Mouse (Mus musculus) lung, postnatal 14 days (tissue): Measurements from ENCODE around the gene Nudt3.

Experiments
- DNase-seq: peaks from one replicate; pipeline ENCODE4 v3.0.0; 2021

Nudt3 gene

DNA sequence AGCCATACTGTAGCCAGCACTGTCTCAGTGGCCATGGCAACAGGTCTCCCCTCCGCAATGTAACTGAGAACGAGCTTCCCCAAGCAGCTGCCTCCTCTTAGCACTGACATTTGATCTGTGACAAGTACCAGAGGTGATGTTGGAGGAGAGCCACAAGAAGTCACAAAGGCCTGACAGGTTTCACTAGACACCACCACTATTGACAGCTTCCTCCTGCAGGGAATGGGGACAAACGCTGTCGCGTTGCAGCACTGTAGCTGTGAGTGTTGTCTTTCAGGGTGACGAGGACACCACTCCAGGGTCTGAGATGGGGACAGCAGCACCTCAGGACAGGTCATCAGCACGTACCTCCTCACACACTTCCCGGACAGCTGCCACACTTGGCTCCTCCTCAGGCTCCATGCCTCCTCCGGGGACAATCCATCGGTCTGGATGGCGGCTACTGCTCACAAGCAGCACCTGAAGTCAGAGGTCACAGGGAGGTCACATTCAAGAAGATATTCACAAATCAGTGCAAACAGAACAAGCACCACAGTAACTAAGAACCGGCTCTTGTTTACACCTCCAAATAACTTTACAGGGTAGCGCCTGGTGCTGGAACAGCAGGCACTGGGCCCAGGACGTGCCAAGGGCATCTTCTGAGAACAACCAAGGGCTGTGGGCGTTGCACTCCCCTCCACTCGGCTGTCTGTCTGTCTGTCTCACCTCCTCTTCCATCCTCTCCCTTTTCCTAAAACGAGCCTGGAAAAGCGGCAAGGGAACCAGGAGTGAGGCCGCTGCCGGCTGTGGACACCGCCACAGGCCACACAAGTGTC, 26.7 kb downstream of the Nudt3 start:
- DNase-seq, result no peak

GRCm38 (mm10) chr17:27595659-27596375, 27.5 kb downstream of the Nudt3 start:
- DNase-seq, result no peak

DNA sequence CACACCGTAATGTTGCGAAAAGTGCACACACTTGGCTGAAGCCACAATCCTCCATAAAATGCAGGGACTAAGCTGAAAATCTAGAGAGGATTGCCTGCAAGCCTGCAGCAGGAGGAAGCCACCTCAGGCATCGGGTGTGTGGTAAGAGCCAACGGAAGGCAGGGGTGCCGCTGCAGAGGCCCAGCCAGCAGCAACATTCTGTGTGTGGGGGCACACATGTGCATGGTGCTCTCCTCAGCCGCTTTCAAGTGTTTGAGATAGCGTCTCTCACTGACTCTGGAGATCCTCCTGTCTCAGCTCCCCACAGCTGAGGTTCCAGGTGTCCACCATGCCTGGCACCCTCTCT, 30.8 kb downstream of the Nudt3 start:
- no peak for DNase-seq

- DNase-seq, result no peak
Observed at GRCm38 (mm10) chr17:27591826-27592564, 31.3 kb downstream of the Nudt3 start.

DNA sequence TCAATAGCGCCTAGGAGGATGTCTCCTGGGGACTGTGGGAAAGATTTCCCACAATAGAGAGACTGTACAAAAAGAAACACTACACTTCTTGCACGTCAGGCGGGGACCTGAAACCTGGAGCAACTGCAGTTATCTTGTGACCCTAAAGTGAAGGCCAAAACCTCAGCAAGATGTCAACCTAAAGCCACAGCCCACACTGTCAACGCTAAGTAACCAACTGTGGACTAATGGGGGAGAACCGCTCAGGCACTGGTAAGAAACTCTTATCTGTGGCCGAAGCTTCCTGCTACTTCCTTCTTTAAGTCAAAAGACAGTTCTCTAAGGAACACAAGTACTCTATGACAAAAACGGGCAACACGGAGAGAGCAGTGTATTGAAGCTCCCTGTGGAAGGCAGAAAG, 35.1 kb downstream of the Nudt3 start:
- no peak for DNase-seq

- DNase-seq, result no peak
Observed at GRCm38 (mm10) chr17:27587252-27587651, 36.0 kb downstream of the Nudt3 start.

DNA sequence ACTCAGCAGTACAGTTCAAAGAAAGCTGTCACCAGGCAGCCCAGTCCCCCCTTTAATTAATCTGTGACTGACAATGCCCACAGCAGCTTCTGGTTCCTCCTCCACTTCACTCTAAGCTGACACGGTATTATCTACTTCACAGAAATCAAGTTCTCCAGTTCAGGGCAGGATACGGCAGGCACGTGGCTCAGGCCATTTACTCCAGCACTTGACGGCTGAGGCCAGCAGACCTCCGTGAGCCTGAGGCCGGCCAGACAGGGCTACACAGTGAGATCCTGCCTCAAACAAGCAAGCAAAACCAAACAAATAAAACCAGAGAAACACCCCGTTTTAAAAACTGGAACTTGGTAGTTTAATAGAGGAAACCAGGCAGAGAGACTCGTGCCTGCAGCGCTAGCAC, 36.6 kb downstream of the Nudt3 start:
- DNase-seq, result no peak

DNA sequence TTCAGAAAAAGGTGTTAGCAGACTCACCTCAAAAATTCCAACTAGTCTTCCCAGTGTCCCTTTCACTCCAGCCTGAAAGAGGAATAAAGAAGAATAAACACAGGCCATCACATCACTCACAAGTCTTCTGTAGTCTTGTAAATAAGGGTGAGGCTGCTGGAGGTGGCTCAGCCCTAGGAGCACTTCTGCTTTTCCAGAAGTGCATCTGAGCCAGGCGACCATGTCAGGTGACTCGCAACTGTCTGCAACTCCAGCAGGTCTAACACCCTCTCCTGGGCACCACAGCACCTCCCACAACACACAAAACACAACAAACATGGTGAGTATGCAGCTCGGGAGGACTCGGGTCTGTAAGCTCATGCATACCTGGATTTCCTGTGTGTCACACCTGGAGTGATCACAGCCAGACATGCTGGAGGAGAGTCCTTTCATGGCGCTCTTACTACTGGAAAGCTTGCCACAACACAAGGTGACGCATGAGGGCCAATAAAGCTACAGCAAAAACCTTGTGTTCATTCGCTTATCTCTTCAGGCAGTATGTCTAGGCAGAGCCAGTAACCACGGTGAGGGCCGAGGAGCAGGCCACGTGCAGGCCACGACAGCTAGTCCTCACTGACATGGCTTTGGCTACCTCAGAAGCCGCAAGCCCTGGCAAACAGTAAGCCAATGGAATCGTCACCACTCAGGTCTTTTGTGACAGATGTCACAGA, 40.0 kb downstream of the Nudt3 start:
- no peak for DNase-seq

DNA sequence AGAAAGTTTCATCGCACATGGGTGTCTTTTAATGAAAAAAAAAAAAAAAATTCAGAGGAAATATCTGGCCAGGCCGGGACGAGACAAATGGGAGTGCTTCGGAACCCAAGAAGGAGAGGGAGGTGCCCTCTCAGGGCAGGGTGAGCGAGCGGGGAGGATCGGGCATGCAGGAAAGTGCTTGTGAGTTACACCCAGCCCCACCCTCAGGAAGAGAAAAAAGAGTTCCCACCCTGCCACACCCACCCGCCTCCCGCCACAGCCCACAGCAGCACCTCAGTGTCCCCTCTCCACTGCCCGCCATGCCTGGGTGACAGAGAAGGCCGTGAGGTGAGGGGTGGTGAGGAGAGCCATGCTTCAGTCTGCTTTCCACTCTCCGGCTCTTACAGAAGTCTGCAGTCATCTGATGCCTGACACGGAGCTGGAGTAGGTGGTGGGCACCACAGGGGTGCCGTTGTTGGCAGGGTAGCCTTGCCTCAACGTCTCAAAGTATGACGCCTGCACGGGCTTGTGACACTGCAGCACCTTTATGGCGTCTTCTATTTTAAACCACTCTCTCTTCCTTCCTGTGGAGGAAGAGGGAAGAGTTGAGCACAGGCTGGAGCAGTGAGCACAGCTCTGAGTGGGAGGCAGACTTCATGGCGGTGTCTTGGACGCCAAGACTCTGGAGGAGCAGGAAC, 42.8 kb downstream of the Nudt3 start:
- DNase-seq, result no peak

GRCm38 (mm10) chr17:27579816-27580215, 43.5 kb downstream of the Nudt3 start:
- no peak for DNase-seq

GRCm38 (mm10) chr17:27578487-27578886, 44.8 kb downstream of the Nudt3 start:
- no peak for DNase-seq

GRCm38 (mm10) chr17:27577468-27577867, 45.8 kb downstream of the Nudt3 start:
- no peak for DNase-seq

DNA sequence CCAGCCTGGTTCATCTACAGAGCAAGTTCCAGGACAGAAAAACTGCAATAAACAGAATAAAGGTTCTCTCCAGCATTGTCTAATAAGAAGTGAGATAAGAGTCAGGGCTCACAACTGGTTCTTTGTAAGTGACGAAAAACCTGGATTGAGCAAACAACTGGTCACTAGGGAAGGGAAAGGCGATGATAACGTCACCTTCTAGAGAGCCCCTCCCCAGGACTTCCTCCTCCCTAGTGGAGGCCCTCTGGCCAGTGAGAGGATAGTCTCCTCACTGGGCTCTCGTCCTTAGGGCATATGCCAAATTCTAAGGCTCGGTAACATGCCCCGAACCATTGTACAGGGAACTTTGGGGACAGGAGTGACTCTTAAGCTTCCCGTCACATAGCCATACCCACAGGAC, 47.2 kb downstream of the Nudt3 start:
- no peak for DNase-seq

DNA sequence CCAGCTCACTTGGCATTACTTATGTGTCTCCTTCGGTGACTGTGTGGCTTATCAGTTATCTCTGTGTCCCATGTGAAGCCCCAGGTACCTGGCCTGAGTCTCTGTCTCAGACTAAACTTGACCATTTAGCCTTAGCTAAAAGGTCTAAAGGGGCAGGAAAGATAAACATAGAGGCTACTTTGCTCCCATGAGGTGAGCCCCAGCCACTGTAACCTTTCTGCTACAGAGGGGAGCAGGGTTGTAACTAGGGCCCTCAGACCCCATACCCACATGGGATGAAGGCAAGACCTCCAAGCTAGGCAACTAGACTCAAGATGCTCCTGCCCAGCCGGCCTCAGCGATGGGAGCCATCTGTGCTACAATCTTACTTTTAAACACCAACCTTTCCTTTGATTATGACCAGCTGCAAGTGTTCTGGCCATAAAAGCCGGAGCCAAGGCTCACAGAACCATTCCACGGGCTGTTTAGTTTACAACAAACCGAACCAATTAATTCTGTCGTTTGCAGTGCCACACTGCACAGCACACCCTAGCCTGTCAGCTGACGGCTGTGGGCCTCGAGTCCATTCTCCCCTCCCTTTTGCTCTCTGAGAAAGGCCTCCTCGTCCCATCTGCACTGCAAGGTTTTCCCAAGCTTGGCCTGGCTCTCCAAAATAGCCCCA, 48.0 kb downstream of the Nudt3 start:
- no peak for DNase-seq

DNA sequence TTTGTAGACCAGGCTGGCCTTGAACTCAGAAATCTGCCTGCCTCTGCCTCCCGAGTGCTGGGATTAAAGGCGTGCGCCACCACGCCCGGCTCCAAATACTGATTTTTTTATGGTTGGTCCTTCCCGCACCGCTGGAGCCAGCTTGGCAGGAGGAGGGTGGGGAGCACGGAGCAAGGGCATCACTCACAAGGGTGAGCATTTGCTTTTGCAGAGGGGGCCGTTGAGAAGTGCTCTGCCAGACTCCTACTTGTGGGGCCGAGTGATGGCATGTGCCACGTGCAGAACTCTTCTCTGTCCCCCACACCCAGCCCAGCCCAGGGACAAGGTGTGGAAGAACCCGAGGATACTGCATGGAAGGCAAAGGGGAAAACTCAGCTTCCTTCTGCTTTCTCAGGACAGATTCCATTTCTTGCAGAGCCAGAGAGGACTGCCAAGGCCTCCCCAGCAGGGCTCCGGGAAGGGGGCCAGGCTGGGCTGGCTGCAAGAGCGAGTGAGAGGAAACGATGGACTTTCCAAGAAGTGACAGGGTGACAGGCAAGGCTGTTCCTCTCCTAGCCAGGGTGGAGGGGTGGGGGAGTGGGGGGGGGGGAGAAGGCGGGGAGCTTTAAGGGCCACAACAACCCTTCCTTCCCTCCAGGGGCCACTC, 48.7 kb downstream of the Nudt3 start:
- peak; percentile 75 for DNase-seq

DNA sequence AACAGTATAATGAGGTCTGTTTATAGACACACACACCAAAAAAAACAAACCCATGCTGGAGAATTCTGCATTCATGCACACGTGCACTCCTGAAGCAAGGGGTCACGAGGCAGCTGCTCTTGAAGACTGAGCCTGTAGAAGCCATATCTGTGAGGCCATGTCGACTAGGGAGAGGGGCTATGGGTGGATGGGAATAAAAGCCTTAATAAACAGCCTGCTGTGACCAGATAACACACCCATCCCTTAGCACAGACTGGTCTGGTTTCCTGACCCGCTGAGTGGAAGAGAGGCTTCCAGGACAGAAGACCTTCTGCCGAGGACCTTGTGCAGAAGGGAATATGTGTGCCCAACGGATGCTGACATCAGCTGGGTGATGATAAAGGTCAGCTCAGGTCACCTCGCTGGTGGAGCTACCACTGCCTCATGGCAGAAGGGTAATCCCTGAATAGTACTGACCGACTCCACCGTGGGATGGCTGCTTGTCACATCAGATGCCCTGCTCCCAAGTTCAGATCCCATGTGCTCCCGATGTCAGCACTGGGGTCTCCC, 49.4 kb downstream of the Nudt3 start:
- no peak for DNase-seq

DNA sequence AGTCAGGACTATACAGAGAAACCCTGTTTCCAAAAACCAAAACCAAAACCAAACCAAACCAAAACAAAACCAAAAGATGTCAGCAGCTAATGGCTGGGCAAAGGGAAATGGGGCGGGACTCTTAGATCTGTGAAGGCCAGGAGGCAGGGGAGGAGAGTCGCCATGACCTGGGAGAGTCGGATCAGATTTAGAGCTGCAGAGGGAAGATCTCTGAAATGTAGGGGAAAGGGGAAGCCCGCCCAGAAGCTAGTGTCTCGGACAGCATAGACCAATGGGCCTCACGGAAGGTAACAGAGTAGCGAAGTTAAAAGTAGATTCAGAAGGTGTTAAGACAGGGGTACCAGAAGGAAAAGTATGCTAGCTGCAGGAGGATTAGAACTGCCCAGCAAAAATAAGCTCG, 52.0 kb downstream of the Nudt3 start:
- DNase-seq, result no peak

- DNase-seq, result no peak
Observed at GRCm38 (mm10) chr17:27568228-27568627, 55.1 kb downstream of the Nudt3 start.

DNA sequence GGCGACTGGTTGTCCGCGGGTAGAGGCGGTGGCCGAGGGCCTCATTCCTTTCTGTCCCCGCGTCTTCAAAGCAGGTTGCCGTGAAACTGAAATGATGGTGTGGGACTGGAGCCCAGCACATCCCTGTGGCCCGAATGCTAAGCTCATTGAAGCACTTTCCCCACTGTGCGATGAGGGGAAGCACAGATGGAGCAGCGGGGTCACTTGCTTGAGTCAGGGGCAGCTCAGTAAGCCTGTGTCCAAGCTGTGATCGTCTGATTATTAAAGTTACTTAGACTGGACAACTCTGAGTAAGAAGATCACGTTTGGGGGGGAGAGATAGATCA, 57.4 kb downstream of the Nudt3 start:
- no peak for DNase-seq

DNA sequence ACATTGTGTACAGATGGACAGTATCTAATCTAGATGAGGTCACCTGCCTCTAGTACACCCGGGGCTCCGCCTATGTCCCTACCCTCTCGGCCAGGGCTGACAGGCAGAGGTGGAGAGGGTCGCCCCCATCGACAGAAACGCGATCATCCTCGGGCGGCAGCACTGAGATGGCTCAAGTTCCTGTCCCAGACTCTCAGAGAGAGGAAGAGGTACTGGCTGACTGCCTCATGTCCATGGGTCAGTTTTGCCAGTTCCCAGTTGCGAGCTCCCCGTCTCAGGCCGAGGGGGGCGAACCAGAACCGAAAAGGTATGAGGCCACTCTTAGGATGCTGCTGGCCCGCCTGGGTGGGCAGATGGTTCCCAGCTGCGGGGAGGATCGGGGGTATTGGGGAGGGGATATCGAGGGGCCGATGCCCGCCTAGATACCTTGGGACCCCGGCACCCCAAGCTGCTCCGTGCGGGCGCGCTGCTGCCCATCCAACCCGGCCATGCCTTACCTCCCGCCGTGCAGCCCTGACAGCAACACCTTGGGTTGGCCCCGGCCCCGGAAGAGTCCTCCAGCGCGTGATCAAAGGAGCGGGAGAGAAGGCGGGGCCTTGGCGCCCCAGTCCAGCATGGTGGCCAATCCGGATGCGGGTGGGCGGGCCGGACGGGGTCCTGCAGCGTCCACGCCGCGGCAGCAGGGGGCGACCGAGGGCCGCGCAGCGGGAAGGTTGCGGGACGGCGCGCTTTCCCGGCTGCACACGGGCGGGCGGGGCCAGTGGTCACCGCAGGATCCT, 57.9 kb downstream of the Nudt3 start, which contains the start of gene AI413582:
Gene AI413582 (minus strand): TSS at position 594 of the 779 bp plus-strand sequence.
- DNase-seq, result peak; percentile 97
